Mouse (Mus musculus) gonadal fat pad, adult 2 months (tissue): ENCODE data around the gene Tmed3. TPM values are rescaled to one million over a fixed set of nuclear protein-coding genes. Genes with fewer than 3 reads are reported as not detected.

Experiments
- DNase-seq: peaks from one replicate; pipeline ENCODE4 v3.0.0-alpha.2; 2012; ENCODE audit warnings: low read depth
- polyA plus RNA-seq: library from polyadenylated mRNA; depleted of rRNA; stranded (reverse); fragments of >200 nt; gene quantifications from 2 replicates; pipeline ENCODE4 v1.2.3, GENCODE M21; 2012; rRNA removed

The Tmed3 gene
- 485 and 507 TPM in 2 replicates for polyA plus RNA-seq

DNA sequence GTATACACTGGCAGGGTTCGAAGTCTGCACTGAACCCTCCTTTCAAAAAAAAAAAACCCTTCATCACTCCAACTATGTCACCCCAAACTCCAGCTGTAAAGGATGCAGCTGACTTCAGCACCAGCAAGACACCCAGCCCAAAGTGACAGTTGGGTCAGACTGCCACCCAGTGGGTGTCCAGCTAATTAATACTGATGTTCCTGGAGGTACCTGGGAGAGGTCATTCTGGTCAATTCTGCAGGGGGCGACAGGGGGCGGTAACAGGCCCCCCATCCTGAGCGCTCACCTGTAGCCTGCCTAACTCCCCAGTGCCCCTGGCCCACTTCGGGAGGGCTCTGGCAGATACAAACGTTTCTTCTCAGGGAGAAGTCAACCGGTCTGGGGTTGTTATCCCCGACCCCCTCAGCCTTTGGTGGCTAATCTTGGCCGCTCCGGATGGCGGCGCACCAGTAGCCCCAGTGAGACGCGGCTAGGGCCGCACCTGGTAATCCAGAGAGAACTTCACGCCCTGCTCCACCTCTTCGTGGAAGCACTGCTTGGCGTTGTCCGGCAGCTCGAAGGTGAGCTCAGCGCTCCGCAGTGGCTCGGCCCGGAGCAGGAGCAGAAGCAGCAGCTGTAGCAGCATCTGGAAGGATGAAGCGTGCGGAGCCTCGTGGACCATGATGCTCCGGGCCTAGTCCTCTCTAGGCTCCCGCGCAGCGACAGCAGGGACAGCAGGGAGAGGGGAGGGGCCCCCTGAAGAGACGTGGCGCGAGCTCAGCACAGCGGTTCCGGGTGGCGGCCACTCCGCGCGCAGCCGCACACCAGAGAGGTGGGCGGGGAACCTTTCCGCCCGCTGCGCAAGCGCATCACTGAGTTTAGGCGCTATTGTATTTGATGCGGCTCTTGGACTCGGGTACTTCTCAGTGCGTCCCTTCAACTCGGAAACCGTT lies at the start of gene Tmed3:
Tmed3 (minus strand) TSS at position 804 of the 932 bp plus-strand sequence.
- DNase-seq = peak; percentile 34

DNA sequence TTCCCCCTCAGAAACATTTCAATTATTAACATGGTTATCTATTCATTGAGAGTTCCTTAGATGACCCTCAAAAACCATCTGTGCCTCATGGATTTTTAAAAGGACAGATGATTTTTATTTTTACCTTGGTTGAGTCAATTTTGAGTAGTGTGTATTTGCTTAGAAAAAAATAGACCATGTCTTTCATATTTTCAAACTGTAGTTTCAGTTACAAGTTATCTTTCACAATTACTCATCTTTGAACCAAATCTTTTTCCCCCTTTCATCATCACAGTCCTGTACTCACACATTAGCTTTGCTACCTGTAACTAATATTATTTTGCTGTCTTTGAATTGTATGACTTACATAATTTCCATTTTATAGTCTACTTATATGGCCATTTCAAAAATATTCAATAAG lies 35.2 kb upstream of the Tmed3 start:
- DNase-seq = no peak

DNA sequence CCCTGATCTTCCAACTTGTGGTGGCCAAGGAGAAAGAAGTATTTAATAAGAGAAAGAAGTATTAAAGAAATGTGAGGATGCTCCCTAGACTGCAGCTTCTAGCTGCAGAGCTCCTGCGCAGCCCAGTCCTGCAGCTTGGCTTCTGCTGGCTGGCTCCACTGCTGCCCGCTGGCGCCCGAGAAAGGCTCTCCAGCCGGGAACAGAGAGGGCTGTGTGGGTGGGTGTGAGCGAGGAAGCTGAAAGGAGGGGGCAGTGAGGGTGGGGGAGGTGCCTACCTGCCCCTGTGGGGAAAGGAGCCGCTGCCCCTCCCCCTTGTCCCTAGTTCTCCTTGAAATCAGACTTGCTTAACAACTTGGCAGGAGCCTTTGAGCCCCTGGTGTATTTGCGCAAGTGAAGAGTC lies 33.4 kb upstream of the Tmed3 start, which contains the start of gene Ankrd34c:
Ankrd34c (minus strand) TSS at position 181 of the 400 bp plus-strand sequence.
- no peak for DNase-seq

DNA sequence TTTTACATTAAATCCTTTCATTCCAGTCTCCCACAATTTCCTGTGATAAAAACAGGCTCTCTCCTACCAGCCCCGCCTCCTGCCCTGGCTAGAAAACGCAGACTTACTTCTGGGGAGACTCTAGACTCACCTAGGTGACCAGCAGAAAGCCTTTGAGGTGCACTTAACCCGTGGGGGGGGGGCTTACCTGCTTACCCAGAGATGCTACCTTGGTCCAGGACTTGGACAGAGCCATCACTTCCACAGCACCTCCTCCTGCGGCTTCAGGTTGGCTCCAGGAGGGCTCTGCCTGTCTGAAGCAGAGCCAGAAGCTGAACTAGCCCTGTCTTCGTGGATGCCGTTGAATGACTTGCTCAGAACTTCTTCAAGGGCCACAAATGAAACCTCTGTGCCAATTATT lies 33.0 kb upstream of the Tmed3 start:
- no peak for DNase-seq

DNA sequence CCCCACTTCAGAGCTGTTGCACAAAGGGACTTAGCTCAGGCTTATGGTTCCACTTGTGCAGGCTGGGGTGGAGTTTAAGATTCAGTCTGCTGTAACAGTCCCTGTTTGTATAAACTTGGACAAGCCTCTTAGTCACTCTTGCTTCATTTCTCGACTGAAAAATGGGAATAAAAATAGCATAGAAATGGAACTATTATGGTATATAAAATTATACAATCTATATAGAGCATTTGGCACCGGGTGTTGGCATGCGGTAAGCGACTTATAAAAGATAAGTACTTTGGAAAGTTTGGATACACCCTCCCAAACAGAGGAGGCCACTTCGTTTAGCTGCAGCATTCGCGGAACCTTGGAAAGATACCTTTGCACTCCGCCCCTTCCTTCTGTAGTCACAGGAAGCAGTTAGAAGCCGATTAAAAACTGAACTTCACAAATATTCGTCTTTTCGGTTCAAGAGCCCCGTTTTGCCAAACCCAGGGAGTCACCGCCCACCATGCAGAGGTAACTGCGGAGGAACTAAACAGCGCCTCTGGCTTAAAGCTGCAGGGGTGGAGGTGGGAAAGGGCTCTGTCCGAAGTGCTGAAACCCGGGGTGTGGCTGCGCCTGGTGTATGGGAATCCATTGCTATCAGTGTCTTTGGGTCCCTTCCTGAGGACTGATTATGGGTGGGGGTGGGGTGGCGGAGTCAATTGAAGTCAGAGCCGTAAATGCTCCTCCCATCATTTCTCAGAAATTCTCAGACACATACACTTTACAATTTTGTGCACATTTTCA lies 32.3 kb upstream of the Tmed3 start:
- DNase-seq = no peak

DNA sequence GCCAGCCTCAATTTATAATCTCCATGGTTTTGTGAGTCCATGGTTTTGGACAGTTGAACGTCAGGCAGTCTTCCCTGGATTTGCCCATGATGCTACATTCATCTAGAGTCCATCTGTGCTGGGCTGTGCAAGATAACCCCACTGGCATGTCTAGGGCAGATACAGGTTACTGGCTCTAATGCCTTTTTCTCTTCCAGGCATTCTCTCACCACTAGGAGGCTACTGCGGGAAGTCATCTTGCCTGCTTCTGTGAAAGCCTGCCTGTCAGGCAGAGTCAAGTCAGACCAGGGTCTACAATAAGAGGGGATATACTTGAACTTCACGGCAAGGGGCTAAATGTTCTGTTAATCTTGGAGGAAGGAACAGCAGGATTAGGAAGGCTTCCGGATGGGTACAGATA lies 2.0 kb upstream of the Tmed3 start:
- DNase-seq = no peak

DNA sequence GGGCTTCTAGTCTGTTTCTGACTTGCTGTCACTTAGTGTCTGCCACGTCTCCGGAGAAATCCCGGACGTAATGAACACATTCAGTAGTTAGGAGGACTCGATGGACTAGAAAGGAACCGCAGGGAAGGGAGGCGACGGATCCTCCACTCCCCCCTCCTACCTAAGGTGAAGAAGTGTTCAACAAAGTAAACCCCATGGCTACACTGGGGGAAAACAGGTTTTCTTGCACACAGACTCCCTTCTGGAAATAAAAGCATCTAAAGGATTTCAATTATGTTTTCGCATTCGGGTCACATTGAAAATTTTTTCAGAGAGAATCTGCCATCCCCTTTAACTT lies 297 bp upstream of the Tmed3 start:
- DNase-seq = no peak

DNA sequence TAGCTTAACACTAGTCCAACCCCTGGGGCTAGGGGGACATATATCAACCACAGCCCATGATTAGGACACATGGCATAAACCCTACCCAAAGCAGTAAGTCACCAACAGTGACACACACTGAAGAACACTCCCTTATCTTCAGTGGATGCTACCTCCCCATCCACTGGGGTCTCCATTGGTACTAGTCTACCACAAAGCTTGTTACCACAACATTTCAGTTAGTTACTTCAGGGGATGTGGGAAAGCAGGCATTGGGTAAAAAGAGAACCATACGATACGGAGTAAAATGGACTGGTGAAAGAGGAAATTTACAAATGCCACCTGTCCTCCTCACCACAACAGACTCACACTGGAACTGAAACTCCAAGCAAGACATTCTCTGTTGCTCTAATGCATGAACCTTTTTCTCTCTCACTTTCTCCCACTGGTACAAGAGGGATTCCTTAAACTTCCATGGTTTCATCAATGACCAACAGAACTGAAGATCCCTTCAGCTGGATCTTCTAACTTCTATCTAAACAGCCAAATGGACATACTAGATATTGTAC lies 3.9 kb downstream of the Tmed3 start:
- DNase-seq = no peak

DNA sequence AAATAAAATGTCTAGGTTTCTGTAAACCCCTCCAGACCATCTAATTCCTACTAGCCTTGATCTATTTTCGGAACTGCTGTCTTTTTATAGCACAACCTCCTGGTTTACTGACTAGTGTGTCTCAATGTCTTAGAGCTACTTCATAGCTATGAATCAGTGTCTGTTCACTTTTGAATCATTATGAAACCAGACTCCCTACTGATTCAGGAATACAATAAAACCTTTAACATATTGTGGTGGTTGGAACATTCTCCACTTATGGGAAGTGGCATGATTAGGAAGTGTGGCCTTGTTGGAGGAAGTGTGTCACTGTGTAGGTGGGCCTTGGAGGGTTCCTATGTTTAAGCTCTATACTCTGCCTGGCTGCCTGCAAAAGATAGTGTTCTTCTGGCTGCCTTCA lies 9.7 kb downstream of the Tmed3 start:
- no peak for DNase-seq

DNA sequence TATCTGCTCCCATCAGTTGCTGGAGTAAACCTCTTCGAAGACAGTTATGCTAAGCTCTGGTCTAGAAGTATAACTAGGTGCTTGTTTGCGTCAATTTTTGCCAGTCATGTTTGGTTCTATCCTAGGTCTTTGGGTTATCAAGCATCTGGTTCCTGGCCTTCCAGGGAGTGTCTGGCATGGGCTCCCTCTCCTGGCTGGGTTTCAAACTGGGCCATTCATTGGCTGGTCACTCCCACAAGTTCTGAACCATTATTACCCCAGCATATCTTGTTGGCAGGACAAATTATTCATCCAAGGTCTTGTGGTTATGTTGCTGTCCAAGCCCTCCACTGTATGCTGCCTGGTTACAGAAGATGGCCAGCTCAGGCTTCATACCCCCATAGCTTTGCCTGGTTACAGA lies 11.2 kb downstream of the Tmed3 start:
- DNase-seq = no peak

DNA sequence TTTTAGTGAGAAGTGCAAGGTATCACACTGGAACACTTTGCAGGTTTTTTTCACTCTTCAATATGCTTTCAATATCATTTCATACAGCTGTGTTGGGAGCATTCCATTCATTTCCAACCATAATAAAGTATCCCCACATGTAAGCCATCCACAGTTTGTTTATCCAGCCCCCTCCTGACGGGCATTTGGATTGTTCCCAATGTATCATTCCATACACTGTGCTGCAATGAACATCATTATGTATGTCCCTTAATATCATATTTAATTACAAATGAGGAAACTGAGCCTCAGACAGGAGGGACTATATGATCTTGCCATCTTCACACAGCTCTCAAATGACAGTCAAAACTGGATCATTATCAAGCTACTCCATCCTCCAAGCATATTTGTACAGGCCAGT lies 15.7 kb downstream of the Tmed3 start:
- no peak for DNase-seq

DNA sequence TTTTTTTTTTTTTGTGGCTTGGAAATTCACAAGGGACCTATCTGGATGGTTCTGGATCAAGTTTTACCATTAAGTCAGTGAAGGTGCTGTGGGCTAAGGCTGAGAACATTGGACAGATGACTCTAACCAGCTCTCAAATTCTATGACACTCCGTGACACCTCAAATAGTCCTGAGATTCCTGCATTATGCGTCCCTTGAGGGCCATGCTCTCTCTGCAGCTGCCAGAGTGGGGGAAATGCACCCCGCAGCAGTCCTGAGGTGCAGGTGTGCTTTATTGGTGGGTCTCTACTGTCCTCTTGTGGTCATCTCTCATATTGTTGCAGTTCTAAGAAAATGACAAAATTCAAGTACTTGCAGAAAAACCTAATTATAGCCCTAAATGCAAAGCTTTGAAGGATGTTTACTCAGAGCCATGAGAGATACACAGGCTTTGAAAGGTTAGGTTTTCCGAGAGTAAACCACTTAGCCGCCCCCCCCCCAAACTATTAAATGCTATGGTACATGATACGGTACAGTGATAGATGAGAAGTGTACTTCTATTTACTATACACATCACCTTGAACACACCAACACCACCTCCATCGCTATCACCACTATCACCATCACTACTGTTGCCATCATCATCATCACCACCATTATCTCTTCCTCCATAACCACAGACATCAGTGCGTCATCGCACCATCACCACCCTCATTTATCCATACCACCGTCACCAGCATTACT lies 17.2 kb downstream of the Tmed3 start:
- DNase-seq = no peak

DNA sequence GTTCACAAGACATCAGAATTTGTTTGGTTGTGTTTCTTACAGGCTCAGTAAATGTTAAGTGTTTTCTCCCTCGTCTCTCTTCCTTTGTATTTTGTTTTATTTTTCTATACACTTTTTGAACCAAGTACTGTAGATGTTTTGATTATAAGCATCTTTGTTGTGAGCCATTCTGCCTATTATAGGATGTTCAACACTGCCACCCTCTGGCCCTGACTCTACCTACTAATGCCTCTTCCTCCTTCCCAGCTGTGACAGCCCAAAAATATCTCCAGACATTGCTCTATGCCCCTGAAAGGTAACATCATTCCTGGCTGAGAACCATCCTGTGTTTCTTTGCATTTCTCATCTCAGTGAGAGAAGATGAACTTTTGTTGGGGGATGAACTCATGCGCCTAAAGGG lies 18.6 kb downstream of the Tmed3 start:
- no peak for DNase-seq

DNA sequence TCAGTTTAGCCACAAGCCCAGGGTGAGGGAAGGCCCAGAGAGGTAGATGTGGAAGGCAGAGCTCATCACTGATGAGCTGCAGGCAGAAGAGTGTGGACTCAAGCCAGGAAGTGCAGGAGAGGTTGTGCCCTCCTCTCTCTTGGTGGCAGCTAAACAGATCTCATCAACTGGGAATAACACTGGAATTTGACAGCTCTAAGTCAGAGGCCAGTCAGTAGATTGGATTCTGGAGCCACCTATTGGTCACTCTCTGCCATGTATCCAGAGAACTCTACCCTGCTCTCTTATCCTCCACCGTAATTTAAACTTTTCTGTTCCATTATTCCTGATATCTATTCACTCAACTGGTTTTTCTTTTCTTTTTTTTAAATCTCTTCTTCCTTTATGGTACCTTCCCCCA lies 25.9 kb downstream of the Tmed3 start:
- no peak for DNase-seq

DNA sequence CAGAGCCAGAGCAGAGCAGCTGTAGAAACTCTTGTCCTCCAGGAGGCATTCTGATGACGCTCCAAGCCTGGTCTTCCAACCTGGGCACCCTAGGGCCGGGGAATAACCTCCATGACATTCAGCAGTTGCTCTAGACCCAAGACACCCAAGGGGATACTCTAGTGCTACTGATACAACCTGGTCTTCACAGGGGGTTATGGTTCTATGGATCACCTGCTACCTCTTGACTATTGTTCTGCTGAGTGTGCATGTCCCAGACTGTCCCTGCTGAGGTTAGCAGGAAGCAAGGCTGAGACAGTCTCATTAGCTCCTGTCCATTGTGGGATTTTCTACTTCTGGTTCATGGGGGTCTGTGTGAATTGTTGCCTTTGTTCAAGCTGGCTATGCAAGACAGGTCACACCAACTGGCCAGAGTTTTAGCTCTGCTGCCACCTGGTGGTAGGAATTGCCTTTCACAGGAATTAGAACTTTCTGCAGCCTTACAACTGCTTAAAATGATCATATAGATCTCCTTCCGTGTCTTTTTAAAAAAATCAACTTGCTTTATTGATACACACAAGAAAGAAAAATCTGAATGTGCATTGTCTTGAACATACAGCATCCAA lies 30.8 kb downstream of the Tmed3 start:
- peak; percentile 16 for DNase-seq

DNA sequence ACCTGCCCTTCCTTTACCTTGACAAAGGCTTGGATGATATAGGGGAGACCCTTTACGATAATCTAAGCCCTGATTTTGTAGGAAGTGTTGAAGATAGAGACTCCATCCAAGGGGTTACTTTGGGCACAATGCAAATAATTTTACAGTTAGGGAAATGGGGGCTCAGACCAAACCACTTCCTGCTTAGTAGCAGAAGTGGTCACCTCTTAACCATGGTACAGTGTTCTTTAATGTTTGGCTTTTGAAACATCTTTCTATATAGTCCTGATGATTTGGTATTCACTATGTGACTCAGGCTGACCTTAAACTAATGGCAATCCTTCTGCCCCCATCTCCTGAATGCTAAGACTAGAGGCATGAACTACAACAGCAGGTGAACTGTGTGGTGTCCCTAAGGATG lies 31.5 kb downstream of the Tmed3 start:
- no peak for DNase-seq

DNA sequence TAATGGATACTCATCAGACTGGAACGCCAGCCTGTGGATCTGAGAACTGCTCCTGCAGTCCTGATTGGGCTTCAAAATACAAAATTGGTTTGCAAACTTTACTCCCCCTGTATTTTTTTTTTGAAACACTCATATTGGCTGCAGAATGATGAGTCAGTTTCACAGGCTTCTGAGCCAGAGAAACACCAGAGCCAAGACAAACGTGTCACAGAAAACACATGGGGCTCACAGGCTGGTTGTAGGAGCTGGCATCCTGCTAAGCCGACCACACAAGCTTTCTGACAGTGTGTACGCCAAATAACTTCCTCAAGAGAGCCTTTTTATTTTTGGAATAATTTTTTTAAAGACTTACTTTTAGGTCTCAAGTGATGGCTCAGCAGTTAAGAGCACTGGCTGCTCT lies 35.0 kb downstream of the Tmed3 start:
- DNase-seq = no peak

DNA sequence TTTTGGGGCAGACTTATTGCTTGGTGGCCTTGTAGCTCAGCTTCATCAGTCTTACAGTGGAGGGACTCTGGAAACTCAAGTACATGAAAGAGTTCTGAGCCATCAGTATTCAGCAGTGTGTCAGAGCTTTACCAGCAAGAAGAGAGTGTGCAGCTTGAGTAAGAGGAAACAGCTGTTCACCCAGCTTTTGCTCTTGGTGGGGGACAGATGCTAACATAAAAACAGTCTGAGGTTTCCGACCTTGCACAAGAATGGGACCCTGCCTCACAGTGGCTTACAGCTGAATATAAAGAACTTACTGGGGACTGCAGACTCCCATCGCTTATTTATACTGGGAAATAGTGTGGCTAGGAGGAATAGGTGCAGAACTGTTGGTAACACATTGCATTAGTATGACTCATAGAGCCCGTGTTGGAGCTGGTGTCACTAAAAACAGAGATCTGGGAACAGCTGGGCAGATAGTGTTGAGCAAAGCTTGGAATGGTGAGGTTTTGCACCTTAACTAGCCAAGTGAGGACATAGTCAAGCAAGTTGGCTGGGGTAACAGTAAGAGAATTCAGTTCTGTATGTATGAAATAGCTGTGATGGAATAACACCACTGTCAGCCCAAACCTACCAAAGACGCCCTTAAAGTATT lies 37.4 kb downstream of the Tmed3 start:
- no peak for DNase-seq

DNA sequence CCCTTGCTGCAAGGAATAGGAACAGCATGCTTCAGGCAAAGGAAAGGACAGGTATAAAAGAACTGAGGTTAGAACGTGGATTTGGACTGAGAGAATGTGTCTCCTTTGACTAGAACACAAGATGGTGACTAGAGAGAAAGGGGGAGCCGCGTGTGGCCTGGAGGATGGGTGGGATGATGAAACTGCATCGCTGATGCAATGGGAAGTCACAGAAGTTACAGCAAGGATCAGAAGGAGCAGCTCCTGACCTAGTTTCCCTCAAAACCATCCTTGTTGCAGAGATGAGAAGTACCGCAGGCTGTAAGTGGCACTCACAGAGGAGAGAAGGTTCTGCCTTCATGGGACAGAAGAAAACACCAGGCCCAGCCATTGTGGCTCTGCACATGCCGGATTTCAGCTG lies 54.0 kb downstream of the Tmed3 start:
- no peak for DNase-seq
